Mouse (Mus musculus): ENCODE measurements at regions not wholly inside any gene's neighbourhood (a gene's known extent, or its start where the extent isn't known, plus 50 kb on each side); places are given as distances from the start of the nearest gene placed in this dataset.

DNA sequence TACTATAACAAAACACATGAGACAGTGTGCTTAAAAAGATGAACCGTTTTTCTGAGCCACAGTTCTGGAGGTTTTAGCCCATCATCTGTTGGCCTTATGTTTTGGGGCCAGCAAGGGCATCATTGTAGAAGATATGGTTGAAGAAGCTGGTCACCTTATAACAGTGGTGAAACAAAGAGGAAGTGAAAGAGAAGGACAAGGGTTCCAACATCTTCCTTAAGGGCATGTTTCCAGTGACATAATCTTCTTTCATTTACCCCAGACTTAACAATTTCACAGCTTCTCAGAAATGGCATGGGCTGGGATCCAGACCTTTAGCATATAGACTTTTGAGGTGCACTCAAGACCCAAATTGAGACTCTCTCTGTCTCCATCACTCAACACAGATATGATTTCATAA lies 259.5 kb downstream of the 1700064H15Rik start:
- no peak for DNase-seq (ENCODE audit: extremely low spot score)

DNA sequence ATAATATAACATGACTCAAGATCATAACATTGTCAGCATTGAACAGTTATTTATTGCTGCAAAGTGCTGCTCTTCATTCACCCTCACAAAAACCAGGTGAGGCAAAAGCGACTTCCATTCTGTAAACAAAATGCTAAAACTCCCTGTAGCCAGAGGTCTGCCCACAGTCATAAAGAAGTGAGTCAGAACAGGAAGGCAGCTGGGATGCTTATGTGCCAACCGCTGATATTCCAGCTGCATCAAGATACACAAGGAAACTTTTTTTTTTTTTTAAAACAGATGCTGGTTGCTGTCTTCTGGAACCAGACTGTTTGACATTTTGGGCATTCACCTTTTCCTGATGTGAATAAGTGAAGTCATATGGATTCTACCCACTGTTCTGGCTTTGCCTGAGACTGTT lies 260.7 kb downstream of the 1700064H15Rik start:
- DNase-seq (ENCODE audit: extremely low spot score), result no peak

Measured in embryo, embryonic 9.5 days (tissue).